Mouse (Mus musculus): ENCODE results near the gene Ifitm10.
A peak's percentile ranks its signal among the peaks of the same experiment; 100 is the strongest.
"Not testable (repeated sequence)": the region's sequence is repeated elsewhere in the genome, so short reads cannot be mapped to it uniquely, and the experiment has no call there.

Ifitm10 gene

GRCm38 (mm10) chr7:142321637-142322306 lies 51.8 kb downstream of the Ifitm10 start:
- DNase-seq (ENCODE audit: low spot score in 2 of 2), result not testable (repeated sequence)

- no peak for DNase-seq (ENCODE audit: low spot score in 2 of 2)
Observed at GRCm38 (mm10) chr7:142320906-142321305, 52.6 kb downstream of the Ifitm10 start.

GRCm38 (mm10) chr7:142319124-142319523 lies 54.4 kb downstream of the Ifitm10 start:
- DNase-seq (ENCODE audit: low spot score in 2 of 2), result no peak

GRCm38 (mm10) chr7:142317216-142317615 lies 56.3 kb downstream of the Ifitm10 start:
- DNase-seq (ENCODE audit: low spot score in 2 of 2), result no peak

GRCm38 (mm10) chr7:142316558-142316957 lies 57.0 kb downstream of the Ifitm10 start:
- no peak for DNase-seq (ENCODE audit: low spot score in 2 of 2)

- DNase-seq (ENCODE audit: low spot score in 2 of 2), result no peak
Observed at GRCm38 (mm10) chr7:142314600-142315285, 58.8 kb downstream of the Ifitm10 start.

- DNase-seq (ENCODE audit: low spot score in 2 of 2), result not testable (repeated sequence)
Observed at GRCm38 (mm10) chr7:142303929-142304328, 69.6 kb downstream of the Ifitm10 start.

GRCm38 (mm10) chr7:142303249-142303648 lies 70.3 kb downstream of the Ifitm10 start, which contains the start of gene Krtap5-4:
Gene Krtap5-4 (plus strand): TSS chr7:142303549.
- no peak for DNase-seq (ENCODE audit: low spot score in 2 of 2)

GRCm38 (mm10) chr7:142297018-142297417 lies 76.5 kb downstream of the Ifitm10 start, which contains the start of gene Krtap5-1:
Gene Krtap5-1 (minus strand): TSS chr7:142297118.
- DNase-seq (ENCODE audit: low spot score in 2 of 2), result not testable (repeated sequence)

- DNase-seq (ENCODE audit: low spot score in 2 of 2), result not testable (repeated sequence)
Observed at GRCm38 (mm10) chr7:142296108-142296507, 77.4 kb downstream of the Ifitm10 start.

- no peak for DNase-seq (ENCODE audit: low spot score in 2 of 2)
Observed at GRCm38 (mm10) chr7:142295418-142295817, 78.1 kb downstream of the Ifitm10 start.

- not testable (repeated sequence) for DNase-seq (ENCODE audit: low spot score in 2 of 2)
Observed at GRCm38 (mm10) chr7:142293851-142294250, 79.7 kb downstream of the Ifitm10 start.

- peak in 1 of 2 experiments; percentile 29 for DNase-seq (ENCODE audit: low spot score in 2 of 2)
Observed at GRCm38 (mm10) chr7:142285910-142286612, 87.5 kb downstream of the Ifitm10 start.

- DNase-seq (ENCODE audit: low spot score in 2 of 2), result peak in 1 of 2 experiments; percentile 42
Observed at GRCm38 (mm10) chr7:142285130-142285835, 88.3 kb downstream of the Ifitm10 start.

- peak; percentile 84 to 92 for DNase-seq (ENCODE audit: low spot score in 2 of 2)
Observed at GRCm38 (mm10) chr7:142284615-142285080, 88.9 kb downstream of the Ifitm10 start.

- peak; percentile 57 to 73 for DNase-seq (ENCODE audit: low spot score in 2 of 2)
Observed at GRCm38 (mm10) chr7:142284023-142284591, 89.4 kb downstream of the Ifitm10 start.

GRCm38 (mm10) chr7:142282847-142283246 lies 90.7 kb downstream of the Ifitm10 start:
- not testable (repeated sequence) for DNase-seq (ENCODE audit: low spot score in 2 of 2)

GRCm38 (mm10) chr7:142279291-142279690 lies 94.3 kb downstream of the Ifitm10 start:
- DNase-seq (ENCODE audit: low spot score in 2 of 2), result not testable (repeated sequence)

- DNase-seq (ENCODE audit: low spot score in 2 of 2), result peak; percentile 53 to 80
Observed at GRCm38 (mm10) chr7:142278183-142278582, 95.4 kb downstream of the Ifitm10 start.

All from urinary bladder, postnatal 4 days (tissue).